Mouse (Mus musculus) mouse trophoblast stem cell (cell line): ENCODE results near the gene Hivep1.

Source experiments
- in situ Hi-C, 2 experiments: fragments of 300-500 bp; cut with MseI, MboI; formaldehyde crosslinking; loops; 2 replicates in 1 of 2; 3 replicates in 1 of 2; pipeline ENCODE4 v1.15.1; 2025

Gene Hivep1

DNA sequence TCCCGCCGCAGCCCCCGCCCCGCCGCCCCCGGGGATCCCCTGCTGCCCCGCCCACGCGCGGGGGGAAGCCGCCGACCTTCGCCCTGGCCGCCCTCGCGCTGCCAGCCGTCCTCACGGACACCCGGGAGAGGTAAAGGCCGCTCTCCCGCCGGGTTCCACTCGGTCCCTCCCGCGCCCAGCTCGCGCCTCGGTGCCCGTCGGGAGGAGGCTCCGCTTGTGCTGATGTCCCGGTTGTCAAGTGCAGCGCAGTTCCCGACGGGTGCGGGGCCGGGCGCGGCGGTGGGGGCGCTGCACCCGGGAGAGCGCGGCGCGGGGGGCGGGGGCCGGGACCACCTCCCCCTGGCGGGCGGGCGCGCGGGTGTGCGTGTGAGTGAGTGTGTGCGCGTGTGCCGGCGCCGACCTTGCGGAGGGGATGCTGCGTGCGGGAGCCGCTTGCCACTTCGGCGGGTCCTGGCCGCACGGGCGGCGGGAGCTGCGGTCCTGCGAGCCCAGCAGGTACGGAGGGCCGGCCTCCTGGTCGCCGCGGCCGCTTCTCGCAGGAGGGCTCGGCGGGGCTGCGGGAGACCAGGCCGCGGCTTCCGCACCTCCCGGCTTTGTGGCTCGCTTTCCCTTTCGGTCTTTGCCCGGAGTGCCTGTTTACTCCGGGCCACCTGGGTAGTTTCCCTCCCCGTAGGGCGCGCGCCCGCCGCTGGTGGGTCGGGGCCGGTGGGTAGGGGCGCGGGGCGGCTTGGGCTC lies at the start of gene Hivep1:
Gene Hivep1 (plus strand): TSS at position 61 of the 735 bp plus-strand sequence.
- in situ Hi-C loops: no loop called here

GRCm38 (mm10) chr13:42015484-42016045 lies 36.3 kb upstream of the Hivep1 start:
- in situ Hi-C loops: no loop called here

DNA sequence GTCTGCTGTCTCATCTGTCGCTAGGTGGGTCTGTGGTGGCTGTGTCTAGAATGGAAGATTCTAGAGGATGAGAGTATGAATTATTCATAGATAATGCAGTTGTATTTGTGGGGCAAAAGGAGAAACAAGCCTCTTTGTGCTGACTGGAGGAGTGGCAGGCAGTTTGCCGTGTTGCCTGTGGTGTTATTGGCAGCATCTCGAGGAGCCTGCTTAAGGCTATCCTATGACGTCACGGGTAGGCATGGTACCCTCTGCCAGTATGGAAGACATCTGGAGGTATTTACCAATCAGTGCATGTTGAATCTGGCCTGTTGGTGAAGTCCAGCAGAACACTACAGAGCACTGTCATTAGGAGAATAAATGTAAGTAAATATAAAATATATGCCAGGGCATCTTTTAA lies 35.6 kb upstream of the Hivep1 start:
- in situ Hi-C loops: no loop called here

DNA sequence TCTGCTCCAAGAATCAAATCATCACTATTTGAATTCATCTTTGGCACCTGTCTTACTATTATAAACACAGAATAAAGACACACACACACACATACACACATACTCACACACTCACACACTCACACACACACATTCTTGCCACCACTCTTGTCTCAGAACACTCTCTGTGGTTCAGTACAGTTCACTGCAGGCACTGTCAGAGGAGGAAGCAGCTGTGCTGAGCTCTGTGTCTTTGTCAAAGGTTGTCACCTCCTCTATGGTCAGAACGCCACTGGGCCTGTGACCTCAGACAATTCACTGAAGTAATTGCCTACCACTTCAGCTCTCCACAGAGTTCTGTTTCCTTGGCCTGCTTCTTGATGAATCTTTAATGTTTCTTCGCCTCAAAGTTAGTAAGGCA lies 33.5 kb upstream of the Hivep1 start:
- in situ Hi-C loops: no loop called here

GRCm38 (mm10) chr13:42041203-42041602 lies 10.6 kb upstream of the Hivep1 start:
- in situ Hi-C loops: no loop called here

DNA sequence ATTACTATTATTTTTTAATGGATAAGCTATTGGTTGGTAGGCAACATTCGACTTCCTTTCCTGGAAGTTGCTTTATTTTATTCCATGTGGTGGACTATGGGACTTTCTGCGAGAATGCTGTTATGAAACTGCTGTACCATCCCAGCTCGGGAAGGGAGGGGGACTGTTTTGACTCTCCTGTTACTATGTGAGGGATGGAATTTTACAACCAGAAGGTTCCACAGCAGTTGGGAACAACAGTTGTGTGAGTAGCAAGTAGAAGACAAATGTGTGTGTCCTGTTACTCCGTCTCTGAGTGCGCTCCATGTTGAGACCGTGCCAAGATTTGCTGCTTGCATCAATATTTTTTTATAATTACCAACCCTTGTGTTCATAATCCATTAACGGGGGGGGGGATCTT lies 8.4 kb upstream of the Hivep1 start:
- in situ Hi-C loops: no loop called here

DNA sequence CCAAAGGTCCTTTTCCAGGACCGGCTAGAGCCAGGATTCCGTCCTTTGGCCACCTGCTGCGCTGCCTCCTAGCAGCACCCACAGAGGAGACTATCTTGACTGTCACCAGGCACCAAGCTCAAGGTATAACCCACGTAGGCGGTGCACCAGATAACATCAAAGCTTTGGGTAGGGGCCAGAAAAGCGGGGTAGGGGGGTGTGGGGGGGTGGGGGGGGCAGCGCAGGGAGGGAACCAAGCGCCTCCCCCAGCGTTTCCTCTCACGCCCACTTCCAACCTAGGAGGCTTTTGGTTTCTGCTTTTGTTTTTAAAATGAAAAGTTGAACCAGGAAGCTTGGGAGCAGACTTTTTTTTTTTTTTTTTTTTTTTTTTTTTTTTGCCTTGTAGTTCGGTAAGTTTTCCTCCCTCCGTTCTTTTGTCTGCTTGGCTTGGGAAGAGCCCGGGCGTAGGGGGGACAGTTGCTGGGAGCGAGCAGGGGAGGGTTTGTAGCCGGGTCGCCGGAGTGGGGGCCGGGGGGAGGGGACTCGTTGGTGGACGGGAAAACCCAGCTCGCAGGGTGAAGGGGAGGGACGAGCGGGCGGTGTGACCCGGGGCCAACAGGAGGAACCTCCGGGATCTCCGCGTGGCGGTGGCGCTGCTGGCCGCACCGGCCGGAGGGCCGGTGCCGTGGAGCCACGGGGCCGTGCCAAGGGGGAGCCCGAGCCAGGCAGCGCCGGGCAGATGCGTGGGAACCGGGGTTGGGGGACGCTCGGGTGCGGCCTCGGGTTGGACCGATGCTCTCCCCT lies 2.6 kb upstream of the Hivep1 start:
- in situ Hi-C loops: no loop called here

GRCm38 (mm10) chr13:42049774-42050125 lies 2.1 kb upstream of the Hivep1 start:
- in situ Hi-C loops: no loop called here

- in situ Hi-C loops: no loop called here
Measured at GRCm38 (mm10) chr13:42050160-42050559, 1.7 kb upstream of the Hivep1 start.

DNA sequence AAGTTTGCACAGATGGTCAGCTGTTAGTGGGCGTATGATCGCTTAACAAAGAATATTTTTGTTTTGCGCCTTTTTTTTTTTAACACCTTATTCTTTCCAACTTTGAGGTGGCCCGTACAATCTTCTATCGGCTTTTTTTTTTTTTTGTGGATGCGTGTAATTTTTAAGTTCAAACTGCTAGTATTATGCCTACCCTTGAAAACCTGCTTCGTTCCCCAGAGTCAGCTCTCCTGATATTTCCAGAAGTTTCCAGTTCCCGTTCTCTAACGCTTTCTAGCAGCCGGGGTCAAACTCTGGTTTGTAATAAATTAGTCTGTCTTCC lies 980 bp upstream of the Hivep1 start:
- in situ Hi-C loops: no loop called here

DNA sequence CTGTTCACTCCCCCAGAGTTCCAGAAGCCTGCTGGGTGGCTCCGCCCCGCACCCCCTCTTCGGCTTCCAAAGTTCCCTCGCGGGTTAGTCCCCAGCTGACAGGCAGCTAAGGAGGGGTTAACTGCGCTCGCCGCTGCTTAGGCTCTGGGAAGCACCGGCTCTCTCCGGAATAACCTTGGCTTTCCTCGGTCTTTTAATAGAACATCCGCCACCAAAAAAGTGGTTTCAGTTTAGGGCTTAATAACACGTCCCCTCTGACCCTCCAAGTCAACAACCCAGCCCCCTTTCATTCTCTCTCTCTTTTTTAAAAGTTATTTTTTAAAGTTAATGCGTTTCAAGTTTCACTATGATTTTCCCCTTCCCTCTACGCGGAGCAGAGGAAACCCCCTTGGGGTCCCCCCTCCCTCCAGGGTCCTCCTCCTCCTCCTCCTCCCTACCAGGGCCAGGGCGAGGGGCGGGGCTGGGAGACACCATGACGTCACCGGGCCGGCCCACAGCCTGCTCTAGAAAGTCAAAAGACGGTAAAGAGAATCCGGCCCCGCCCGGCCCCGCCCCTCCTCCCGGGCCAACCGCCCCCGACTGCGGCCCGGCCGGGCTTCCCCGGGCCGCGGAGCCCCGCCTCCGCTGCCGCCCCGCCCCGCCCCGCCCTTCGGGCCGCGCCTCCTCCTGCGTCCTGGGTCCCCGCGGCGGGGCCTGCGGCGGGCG lies 467 bp upstream of the Hivep1 start:
- in situ Hi-C loops: no loop called here

- in situ Hi-C loops: no loop called here
Measured at GRCm38 (mm10) chr13:42052696-42053541, 1.1 kb downstream of the Hivep1 start.

DNA sequence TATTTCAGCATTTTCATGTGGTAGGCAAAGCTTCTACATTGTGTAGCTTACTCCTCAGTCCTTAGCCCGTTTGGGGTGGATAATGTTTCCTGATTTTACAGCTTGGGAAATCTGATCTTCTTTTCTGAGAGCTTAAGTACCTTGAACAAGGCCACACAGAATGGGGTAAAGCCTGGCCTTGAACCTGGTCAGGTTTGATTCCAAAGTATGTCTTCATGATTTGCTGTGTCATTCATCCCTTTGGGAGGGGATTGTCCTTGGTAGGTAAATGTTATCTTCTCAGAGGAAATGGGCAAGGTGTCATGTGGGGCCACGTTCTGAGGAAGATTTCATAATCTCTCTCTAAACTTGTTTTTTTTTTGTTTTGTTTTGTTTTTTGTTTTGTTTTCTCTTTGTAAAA lies 1.8 kb downstream of the Hivep1 start:
- in situ Hi-C loops: no loop called here

- in situ Hi-C loops: no loop called here
Measured at GRCm38 (mm10) chr13:42054138-42054537, 2.3 kb downstream of the Hivep1 start.

DNA sequence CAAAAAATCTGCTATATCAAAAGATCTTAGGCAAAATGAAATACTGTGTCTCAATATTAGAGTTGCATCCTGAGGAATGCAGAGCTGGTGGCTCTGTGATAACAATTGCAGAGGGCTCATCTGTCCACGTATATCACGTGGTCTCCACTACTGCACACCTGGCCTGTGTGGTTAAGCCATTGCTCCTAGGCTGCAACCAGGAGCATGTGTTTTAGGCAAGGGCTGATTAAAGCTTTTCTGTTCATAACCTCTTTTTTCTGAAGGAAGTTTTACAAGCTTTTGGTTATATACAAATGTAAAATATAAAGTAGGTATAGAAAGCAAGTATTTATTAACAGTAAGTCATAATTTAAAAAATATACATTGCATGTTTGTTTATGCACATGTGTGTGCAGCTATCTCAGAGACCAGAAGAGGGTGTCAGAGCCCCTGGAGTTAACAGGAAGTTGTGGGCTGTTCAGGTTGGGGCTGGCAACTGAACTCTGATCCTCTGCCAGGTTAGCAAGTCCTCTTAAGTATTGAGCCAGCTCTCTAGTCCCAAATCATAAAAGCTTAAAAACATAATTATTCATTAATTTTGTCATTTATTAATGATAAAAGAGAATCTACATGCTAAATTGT lies 5.0 kb downstream of the Hivep1 start:
- in situ Hi-C loops: no loop called here

DNA sequence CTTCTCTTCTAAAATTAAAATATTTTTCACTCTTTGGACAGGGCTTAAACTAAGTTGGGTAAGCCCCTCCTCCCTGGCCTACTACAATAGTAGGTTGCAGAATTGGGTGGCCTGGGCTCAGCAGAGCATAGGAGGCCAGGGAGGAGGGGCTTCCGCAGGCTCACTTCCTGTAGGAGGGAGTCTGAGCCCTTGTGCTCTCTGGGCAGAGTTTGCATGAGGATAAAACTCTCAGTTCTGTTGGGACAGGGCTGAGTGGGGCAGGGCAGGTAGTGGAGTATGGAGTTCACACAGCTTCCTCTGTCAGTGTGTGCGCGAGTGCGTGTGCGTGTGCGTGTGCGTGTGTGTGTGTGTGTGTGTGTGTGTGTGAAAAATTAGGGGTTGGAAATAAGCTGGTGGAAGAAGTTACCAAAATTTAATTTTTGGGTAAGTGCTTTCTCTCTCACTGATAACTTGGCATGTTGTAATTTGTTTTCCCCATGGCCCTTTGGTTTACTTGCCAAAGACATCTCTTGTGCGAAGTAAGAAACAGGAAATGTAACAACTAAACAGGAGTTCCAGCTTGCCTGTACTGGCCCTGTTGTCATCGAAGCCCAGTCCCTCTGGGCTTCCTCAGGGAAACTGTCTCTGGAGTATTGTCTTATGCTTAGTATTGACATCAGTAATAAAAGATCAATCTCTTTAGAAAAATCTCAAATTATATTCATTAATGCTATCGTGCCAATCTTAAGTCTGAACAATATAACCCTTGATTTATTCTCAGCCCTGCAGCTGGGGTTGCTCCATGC lies 9.2 kb downstream of the Hivep1 start:
- in situ Hi-C loops: no loop called here

DNA sequence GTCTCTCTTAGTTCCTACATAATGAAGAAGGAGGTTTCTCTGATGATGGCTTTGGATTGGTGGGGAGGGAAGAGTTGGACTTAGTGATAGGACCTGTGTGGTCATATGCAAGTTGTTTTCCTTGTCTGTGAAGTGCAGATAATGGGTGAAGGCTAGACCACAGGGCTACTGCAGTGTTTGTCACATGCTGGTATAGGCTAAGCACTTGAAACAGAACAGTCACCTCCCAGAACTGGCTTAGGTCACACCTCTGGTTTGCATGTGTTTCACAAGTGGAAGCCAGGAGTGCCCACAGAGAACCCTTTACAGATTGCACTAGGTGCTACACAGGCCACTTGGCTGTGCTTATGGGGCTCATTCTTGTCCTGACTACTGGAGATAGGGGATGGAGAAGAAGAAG lies 12.4 kb downstream of the Hivep1 start:
- in situ Hi-C loops: no loop called here

DNA sequence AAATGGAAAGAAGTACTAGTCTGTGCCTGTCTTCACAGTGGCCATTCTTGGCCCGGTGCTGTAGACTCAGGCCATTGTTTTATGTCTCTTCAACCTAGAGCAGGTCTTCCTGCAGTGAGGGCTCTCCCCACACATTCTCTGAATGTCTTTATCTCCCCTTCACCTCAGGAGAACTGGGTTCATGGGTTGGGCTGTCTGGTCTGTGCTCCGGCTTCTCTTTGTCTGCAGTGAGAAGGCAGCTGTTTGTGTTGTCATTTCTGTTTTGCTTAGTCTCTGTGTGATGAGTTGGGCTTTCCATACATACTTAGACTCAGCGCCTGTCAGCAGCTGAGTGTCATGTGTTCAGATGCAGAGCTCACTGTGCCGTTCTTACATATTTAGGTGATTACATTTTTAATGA lies 18.4 kb downstream of the Hivep1 start:
- in situ Hi-C loops: no loop called here

DNA sequence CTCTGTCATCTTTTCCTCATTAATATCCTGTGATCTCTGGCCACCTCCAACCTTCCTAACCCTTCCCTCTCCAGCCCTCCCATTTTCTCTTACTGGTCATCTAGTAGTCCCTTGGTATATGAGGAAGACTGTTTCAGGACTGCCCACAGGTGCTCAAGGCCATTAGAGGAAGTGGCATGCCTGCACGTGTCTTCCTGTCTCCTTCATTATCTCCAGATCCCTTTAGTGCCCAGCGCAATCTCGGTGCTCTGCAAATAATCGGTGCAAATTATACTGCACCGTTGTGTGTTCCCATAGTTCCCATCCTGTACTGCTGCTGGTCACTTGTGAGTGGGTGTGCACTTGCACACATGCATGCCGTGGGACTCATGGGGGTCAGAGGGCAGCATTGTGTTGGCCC lies 19.2 kb downstream of the Hivep1 start:
- in situ Hi-C loops: no loop called here

DNA sequence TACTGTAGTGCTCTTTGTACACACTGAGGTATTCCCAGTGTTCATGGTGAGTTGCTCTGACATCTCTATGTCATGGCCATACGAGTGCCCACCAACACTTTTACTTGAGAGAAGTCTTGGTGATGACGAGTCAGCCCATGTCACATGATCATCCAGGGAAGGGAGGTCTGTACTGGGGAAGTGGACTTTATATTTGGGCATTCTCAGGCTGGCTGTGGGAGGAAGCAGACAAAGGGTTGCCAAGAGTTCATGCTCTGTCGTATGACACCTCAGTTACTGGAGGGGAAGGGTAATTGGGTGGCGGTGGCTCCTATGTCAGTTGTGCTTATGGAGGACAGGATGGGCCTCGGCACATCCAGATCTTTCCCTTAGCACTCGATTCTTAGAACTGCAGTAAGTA lies 21.5 kb downstream of the Hivep1 start:
- in situ Hi-C loops: no loop called here
